Mouse (Mus musculus): Measurements from ENCODE around the gene Gabrg1.

The Gabrg1 gene

DNA sequence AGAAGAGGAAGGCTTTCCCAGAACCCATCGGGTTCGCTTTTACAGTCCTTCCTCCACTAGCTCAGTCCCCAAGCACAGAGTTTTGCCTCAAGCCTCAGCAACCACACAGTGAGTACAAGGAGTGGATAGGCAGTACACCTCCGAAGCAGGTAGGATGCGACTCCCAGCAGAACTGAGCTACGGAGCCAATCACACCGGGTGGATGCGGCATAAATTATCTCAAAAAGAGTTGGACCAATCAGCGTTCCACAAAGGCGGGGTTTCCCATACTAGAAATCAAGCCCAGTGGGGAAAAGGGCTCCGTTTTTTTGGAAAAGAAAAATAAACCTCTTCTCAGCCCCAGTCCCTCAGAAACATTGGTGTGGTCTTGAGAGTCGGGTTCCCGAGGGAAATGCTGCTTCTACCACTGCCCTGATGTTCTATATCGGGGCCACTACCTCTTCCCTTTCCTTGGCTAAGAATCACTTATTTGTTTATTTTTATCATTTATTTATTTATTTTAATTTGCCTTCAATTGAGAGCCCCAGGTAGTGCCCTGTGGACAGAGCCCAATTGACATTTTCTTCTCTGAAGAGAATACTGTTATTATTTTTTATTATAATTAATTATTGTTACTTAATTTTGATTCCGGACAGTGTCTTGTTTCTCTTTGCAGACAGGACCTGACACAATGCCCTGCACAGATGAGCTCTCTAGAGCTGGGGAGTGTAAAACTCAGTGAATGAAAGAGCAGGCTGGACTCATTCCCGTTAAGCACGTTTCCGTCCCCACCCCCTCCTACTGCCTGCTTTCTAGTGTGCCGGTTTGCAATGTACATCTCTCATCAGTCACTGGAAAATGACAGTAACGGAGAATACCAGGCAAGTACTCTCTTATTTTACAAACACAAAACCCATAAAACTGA, at the start of gene Gabrg1:
Gabrg1 (minus strand) TSS at position 426 of the 904 bp plus-strand sequence.
- DNase-seq (ENCODE audit: low spot score in 2 of 2): no peak

DNA sequence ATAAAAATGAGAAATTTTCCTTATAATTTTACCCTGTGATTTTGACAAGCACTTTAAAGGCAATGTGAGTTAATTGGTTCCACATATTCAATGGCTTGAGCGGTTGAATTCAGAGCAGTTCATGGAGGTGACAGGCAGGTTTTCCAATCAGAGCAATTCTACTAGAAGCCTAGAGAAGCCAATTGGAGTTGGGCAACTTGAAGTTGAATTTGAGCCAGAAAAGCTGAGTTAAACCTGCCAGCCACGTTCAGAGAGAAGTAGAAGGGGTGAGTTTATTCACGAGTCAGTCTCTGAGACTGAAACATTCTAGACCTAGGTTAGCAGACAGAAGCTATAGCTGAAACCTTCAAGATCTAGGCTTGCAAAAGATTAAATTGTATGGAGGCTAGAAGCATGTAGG, 41.6 kb upstream of the Gabrg1 start:
- no peak for DNase-seq (ENCODE audit: low spot score in 2 of 2)

DNA sequence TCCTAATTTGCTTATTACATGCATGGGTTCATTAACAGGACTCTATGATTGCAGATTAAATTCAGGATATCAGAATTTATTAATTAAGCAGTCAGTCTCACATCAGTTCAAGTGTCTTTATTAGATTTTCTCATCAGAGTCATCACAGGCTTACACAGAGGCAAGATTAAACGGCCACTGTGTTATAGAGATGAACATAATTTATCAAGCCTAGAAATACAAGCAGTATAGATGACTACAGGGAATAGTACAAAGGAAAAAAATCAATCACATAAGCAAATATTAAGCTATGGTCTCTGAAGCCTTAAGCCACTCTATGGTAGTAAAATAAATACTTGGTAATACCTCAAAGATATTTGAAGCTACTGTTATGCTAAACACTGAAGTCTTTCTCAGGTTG, 27.7 kb upstream of the Gabrg1 start:
- no peak for DNase-seq (ENCODE audit: low spot score in 2 of 2)

DNA sequence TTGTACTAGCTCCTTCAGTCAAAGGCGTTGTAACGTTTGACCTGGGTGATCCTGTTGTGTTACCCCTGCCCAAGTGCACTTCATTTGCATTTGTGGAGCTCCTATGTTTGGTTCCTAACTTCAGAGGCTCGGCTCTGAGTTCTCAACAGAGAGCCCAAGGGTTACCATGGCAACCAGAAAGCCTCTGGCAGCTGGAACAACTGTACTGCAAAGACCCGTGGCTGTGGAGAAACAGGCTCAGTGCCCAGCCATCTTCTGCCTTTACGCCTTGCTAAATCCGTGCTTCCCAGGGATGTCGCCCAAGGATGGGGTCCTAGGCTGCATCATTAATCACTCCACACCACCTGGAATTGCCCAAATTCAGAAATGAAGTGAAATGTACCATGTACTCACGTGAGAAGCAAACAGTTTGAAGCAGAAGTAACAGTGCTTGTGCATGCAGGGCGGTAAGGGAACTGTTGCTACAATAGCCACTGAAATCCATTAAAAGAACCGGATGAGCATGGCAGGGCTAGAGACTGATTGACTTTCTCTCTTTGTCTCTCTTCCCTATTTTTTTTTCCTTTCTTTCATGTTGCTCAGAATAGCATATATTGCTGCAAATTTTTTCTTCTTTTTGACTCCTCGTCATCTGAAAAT, 798 bp upstream of the Gabrg1 start:
- no peak for DNase-seq (ENCODE audit: low spot score in 2 of 2)

DNA sequence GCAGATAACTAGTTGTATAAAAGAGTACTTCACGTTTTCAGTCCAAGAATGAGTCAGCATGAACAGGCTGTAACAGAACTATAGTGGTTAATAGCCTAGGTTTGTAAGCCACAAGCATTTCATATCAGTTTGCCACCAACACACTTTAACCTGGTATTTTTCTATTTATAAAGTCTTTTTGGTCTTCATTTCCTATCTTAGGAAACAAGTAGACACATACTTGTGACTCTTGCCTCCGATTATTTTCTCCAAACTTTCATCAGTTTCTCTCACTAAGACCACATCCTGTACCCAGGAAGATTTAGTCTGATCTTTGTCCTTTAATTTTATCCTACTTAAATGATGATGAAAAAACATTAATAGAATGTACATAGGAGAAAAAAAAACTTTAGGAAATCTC, 23.7 kb downstream of the Gabrg1 start:
- DNase-seq (ENCODE audit: low spot score in 2 of 2): no peak

DNA sequence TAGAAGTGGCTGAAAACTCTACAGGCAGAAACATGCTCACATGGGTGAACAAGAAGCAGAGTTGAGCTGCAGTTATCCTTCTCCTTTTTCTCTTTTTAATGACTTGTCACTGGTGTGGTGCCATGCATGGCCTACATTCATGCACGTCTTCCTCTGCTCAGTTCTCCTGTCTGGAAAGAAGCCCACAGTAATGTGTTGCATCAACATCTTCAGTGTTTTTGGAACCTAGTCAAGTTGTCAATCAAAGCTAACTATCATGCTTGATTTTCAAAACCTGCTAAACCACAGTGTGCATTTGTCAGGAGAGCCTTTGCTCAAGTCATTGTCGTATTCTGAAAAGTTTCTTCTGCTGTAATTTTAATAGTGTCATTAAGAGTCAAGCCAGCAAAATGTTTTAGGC, 106.3 kb downstream of the Gabrg1 start:
- no peak for DNase-seq (ENCODE audit: low spot score in 2 of 2)

DNA sequence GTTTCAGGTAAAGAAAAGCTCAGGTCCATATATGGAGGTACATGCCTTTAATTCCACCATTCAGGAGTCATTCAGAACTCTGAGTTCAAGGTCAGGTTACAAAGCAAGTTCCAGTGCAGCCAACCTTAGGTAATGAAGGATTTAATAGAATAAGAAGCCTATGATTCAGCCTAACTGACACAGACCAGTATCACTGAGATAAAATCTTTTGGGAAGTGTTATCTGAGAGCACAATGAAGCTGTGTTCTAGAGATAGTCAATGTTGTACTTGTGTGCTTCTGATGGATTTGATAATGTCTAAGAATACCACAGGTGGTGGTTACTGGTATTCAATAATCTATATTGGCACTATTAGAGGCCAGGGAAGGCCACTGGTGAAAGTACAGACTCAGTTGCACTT, 138.1 kb downstream of the Gabrg1 start:
- DNase-seq (ENCODE audit: low spot score in 2 of 2): no peak

All from spleen, postnatal 36 days (tissue).